Mouse (Mus musculus): ENCODE results near the gene Rplp1.

The Rplp1 gene

DNA sequence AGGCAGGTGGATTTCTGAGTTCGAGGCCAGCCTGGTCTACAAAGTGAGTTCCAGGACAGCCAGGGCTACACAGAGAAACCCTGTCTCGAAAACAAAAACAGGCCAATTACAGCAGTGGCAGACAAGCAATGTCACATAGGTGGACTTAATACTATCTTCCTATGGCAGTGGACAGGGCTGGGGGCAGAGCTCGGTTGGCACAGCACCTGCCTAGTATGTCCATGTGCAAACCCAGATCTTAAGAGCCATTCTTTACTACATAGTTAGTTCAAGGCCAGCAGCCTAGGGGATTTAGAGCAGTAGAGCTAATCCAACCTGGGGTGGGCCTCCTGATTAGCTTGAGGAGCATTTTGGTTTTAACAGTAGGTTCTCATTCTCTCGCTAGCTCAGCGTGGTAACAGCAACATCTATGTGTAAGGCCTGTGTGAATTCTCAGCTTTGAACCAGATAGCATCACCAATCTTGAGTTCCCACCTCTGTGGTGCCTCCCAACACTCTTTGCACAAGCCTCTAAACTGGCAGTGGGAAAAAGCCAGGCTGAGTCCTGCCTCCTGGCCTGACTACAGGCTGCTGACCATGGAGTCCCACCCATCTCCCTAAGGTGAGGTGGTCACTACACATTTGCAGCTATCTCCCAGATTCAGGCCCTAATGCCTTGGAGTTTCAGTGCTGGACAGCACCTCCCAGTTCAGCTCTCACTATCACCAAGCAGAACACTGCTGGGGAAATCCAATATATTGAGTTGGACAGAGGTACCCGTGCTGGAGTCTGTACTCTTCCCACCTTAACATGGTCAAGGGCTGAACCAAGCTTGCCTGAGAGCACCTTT, 2.8 kb downstream of the Rplp1 start:
- no peak for DNase-seq (ENCODE audit: low read depth)

DNA sequence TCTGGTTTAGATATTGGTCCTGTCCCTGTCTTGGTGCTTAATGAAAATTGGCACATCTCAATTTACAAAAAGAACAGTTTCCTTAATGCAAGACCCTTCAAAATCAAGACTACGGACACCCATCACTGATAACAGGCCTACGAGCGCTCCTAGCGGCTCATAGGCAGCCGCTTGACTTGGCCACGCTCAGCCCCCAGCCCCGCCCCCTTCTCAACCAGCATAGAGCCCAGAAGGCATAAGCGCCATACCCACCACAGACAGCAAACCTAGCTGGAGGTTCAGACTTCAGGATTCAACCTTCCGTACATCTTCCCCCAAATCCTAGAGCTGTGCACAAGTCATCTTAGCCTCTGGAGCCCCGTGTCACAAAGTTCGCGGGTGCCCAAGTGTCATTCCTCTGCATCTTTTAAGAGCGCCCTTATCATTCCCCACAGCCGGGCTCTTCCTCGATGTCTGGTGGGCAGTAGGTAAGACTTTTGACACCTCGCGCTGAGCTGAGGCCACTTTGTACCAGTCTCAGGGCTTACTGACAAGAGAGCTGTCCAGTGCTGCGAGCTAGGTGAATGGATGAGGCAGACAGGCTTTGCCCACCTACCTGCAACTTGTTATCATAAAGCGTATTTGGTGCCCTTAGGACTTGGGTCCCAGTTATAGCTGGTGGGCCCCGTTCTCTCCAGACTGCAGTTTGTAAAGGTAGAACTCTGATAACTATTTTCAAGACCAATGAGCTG, 3.7 kb downstream of the Rplp1 start:
- no peak for DNase-seq (ENCODE audit: low read depth)

- no peak for DNase-seq (ENCODE audit: low read depth)
Observed at GRCm38 (mm10) chr9:61909633-61910032, 4.7 kb downstream of the Rplp1 start.

DNA sequence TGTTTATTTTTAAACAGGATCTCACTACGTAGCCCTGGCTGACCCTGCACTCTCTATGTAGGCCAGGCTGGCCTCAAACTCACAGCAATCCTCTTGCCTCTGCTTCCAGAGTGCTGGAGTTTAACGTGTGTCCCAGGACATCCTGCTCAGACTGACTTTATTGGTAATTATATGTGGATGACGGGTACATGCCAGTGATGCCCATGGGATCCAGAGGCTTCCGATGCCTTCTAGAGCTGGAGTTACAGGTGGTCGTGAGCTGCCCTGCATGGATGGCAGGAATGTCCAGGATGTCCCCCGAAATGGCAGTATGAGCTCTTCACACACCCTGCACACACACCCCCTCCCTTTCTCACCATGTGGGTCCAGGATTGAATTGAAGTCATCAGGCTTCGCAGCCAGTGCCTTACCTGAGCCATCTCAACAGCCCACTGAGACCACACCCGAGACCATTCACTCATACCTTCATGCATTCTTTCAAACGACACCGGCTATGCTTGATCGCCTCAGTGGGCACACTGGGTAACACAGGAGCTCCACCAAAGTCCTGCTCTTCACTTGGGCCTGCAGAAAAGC, 5.4 kb downstream of the Rplp1 start:
- DNase-seq (ENCODE audit: low read depth) = no peak

DNA sequence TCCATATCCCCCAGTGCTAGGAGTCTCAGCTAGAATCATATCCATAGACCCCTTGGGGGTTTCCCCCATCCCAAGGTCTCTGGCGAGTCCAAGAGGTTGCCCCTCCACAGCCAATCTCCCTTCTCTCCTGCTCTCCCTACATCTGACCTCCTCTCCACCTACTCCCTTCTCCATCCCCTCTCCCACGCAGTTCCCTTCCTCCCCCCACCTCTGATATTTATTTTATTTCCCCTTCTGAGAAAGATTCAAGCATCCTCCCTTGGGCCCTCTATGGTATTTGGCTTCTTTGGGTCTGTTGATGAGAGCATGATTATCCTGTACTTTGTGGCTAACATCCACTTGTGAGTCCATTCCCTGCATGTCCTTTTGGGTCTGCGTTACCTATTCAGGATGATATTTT, 6.0 kb downstream of the Rplp1 start:
- no peak for DNase-seq (ENCODE audit: low read depth)

GRCm38 (mm10) chr9:61907621-61908295, 6.6 kb downstream of the Rplp1 start:
- DNase-seq (ENCODE audit: low read depth) = no peak

GRCm38 (mm10) chr9:61906912-61907311, 7.4 kb downstream of the Rplp1 start:
- DNase-seq (ENCODE audit: low read depth) = peak; percentile 72

DNA sequence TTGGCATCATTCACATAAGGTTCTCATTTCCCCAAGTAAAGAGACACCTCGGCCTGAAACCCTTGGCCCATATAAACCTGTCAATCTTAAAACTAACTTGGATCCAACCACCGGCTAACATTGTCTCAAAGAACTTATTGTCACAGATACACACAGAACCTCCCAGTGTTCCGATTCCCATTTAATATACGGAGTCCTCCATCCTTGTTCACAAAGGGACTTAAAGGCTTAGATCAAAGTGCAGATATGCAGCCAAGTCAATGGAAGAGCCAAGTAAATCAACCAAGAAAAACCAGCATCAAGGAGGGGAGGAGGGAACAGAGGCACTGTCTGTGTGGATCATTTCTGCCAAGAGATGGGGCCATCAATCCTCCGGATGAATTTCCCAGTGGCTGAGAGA, 8.8 kb downstream of the Rplp1 start:
- DNase-seq (ENCODE audit: low read depth) = no peak

GRCm38 (mm10) chr9:61904201-61904600, 10.1 kb downstream of the Rplp1 start:
- no peak for DNase-seq (ENCODE audit: low read depth)

GRCm38 (mm10) chr9:61902445-61902844, 11.9 kb downstream of the Rplp1 start:
- no peak for DNase-seq (ENCODE audit: low read depth)

- DNase-seq (ENCODE audit: low read depth) = no peak
Observed at GRCm38 (mm10) chr9:61901574-61901973, 12.8 kb downstream of the Rplp1 start.

DNA sequence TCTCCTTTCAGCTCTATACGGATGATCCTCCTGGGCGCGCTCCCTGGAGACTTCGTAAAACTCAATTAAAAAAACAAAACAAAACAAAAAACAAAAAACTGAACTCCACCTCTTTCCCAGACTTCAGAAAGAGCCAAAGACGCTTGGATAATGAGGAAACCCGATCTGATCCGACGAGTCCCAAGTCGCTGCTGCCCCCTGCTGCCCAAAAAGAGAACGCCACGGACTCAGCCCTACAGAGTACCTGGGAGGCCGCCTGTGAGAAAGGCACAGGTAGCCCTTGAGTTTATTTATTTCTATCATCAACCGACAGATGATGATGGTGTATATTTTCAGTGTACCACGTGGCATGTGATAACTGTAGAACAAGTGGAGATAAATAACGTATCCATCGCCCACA, 14.5 kb downstream of the Rplp1 start:
- DNase-seq (ENCODE audit: low read depth) = peak; percentile 83

- DNase-seq (ENCODE audit: low read depth) = peak; percentile 84
Observed at GRCm38 (mm10) chr9:61898401-61898800, 15.9 kb downstream of the Rplp1 start.

GRCm38 (mm10) chr9:61895014-61895413, 19.3 kb downstream of the Rplp1 start:
- DNase-seq (ENCODE audit: low read depth) = no peak

DNA sequence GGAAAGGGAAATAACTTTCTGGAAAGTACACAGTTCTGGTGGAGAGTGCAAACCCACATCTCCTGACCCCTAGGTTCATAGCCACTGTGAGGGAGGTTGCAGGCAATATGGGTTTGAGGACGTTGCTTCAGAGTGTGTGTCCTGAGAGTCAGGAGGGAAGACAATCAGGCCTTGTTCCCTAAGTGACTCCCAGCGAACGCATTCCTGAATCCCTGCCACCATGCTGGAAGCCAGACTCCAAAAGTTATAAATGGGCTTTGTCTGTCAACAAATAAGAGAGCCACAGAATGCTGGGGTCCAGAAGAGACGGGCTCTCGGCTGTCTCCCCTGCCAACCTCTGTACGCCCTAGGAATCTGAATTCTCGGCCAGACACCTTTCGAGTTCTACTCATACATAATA, 24.5 kb downstream of the Rplp1 start:
- no peak for DNase-seq (ENCODE audit: low read depth)

- DNase-seq (ENCODE audit: low read depth) = no peak
Observed at GRCm38 (mm10) chr9:61887661-61888379, 26.5 kb downstream of the Rplp1 start.

DNA sequence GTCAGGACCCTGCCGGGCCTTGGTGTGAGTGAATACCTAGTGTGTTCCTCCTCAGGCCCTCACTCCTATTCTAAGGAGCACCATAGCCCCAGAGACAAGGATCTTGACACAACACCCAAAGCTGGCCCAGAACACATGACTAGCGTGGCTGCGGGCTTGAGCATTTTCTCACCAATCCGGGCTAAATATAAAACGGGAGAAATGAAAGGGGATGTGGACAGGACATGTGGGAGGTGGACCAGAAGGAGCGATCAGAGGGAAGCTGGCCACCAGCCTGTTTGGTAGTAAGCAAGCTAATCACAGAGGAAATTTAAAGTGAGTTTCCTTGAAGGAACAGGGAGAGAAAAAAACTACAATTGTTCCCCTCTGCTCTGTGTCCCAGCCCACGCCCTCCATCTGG, 28.4 kb downstream of the Rplp1 start:
- no peak for DNase-seq (ENCODE audit: low read depth)

GRCm38 (mm10) chr9:61884936-61885335, 29.4 kb downstream of the Rplp1 start:
- no peak for DNase-seq (ENCODE audit: low read depth)

- DNase-seq (ENCODE audit: low read depth) = no peak
Observed at GRCm38 (mm10) chr9:61884375-61884774, 30.0 kb downstream of the Rplp1 start.

- no peak for DNase-seq (ENCODE audit: low read depth)
Observed at GRCm38 (mm10) chr9:61882179-61882578, 32.2 kb downstream of the Rplp1 start.

DNA sequence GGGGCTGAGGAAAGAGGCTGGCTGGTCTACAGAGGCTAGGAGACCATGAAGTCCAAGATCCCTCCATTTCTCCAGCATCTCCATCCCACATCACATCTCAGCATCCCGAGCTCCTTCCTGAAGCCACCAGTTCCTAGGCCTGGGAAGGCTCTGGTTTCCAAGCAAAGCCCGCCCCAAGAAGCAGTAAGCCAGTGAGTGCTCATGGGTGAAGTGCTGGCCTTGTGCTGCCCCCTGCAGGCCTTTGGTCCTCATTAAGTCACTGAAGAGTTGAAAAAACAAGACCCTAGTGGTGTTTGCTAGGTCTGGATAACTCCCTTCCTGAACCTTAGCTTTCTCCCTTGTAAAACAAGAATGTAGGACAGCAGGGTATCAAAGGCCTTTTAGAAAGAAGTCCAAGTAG, 35.5 kb downstream of the Rplp1 start:
- peak; percentile 72 for DNase-seq (ENCODE audit: low read depth)

All from naive thymus-derived CD4-positive, alpha-beta T cell, adult 2 months (primary cell).